Mouse (Mus musculus) T-helper 1 cell (primary cell): Measurements from ENCODE around the gene Lmtk2.

Source experiments
- in situ Hi-C: fragments of 300-600 bp; cut with MboI, MseI; formaldehyde crosslinking; loops from one replicate; pipeline ENCODE4 v1.15.1; 2025; ENCODE audit warnings: high pct_unique_total_duplicates

Gene Lmtk2

GRCm38 (mm10) chr5:144100149-144100935 is at the start of gene Lmtk2:
TSS of gene Lmtk2 (plus strand) at chr5:144100436.
- in situ Hi-C loops = no loop called here

GRCm38 (mm10) chr5:144051268-144051667 is 49.0 kb upstream of the Lmtk2 start:
- in situ Hi-C loops = no loop called here

GRCm38 (mm10) chr5:144053450-144053849 is 46.8 kb upstream of the Lmtk2 start:
- in situ Hi-C loops = no loop called here

GRCm38 (mm10) chr5:144054340-144054739 is 45.9 kb upstream of the Lmtk2 start:
- in situ Hi-C loops = no loop called here

GRCm38 (mm10) chr5:144064093-144064492 is 36.1 kb upstream of the Lmtk2 start:
- in situ Hi-C loops = no loop called here

GRCm38 (mm10) chr5:144066036-144066435 is 34.2 kb upstream of the Lmtk2 start:
- in situ Hi-C loops = no loop called here

- in situ Hi-C loops = no loop called here
Measured at GRCm38 (mm10) chr5:144070064-144070463, 30.2 kb upstream of the Lmtk2 start.

- in situ Hi-C loops = no loop called here
Measured at GRCm38 (mm10) chr5:144071249-144071648, 29.0 kb upstream of the Lmtk2 start.

GRCm38 (mm10) chr5:144077541-144077940 is 22.7 kb upstream of the Lmtk2 start:
- in situ Hi-C loops = no loop called here

GRCm38 (mm10) chr5:144080886-144081285 is 19.4 kb upstream of the Lmtk2 start:
- in situ Hi-C loops = no loop called here

GRCm38 (mm10) chr5:144082006-144082405 is 18.2 kb upstream of the Lmtk2 start:
- in situ Hi-C loops = no loop called here

- in situ Hi-C loops = no loop called here
Measured at GRCm38 (mm10) chr5:144083521-144083920, 16.7 kb upstream of the Lmtk2 start.

- in situ Hi-C loops = no loop called here
Measured at GRCm38 (mm10) chr5:144084271-144084670, 16.0 kb upstream of the Lmtk2 start.

- in situ Hi-C loops = no loop called here
Measured at GRCm38 (mm10) chr5:144085696-144086095, 14.5 kb upstream of the Lmtk2 start.

GRCm38 (mm10) chr5:144086494-144086893 is 13.7 kb upstream of the Lmtk2 start:
- in situ Hi-C loops = no loop called here

GRCm38 (mm10) chr5:144088354-144088753 is 11.9 kb upstream of the Lmtk2 start:
- in situ Hi-C loops = no loop called here

- in situ Hi-C loops = no loop called here
Measured at GRCm38 (mm10) chr5:144095461-144095970, 4.7 kb upstream of the Lmtk2 start.

GRCm38 (mm10) chr5:144097902-144098639 is 2.2 kb upstream of the Lmtk2 start:
- in situ Hi-C loops = no loop called here

- in situ Hi-C loops = no loop called here
Measured at GRCm38 (mm10) chr5:144098640-144098929, 1.7 kb upstream of the Lmtk2 start.

GRCm38 (mm10) chr5:144100948-144101347 is 712 bp downstream of the Lmtk2 start:
- in situ Hi-C loops = no loop called here

- in situ Hi-C loops = no loop called here
Measured at GRCm38 (mm10) chr5:144105070-144105469, 4.8 kb downstream of the Lmtk2 start.

- in situ Hi-C loops = no loop called here
Measured at GRCm38 (mm10) chr5:144105471-144106129, 5.4 kb downstream of the Lmtk2 start.
